Mouse (Mus musculus) left cerebral cortex, adult 8-10 months (tissue): Measurements from ENCODE around the gene Zfp85. TPM values are rescaled to one million over a fixed set of nuclear protein-coding genes. Genes with fewer than 3 reads are reported as not detected.
A peak's percentile ranks its signal among the peaks of the same experiment; 100 is the strongest.
"Not testable (repeated sequence)": the region's sequence is repeated elsewhere in the genome, so short reads cannot be mapped to it uniquely, and the experiment has no call there.

Experiments used
- DNase-seq, 2 experiments: peaks; one replicate each; pipeline ENCODE4 v3.0.0; 2022; ENCODE audit warnings: low spot score in 2 of 2
- total RNA-seq, 4 experiments: library from RNA; stranded (reverse); gene quantifications; 2 replicates each; pipeline ENCODE4 v1.2.4; 2022

Zfp85 gene
- total RNA-seq: 10 to 100 TPM in 1 of 4 experiments, 1 to 10 TPM in 3; 6.6 to 10.2 (median 6.6) TPM

GRCm38 (mm10) chr13:67754333-67755306 is at the start of gene Zfp85:
Gene Zfp85, minus strand, starts transcription at chr13:67755228.
- DNase-seq: peak; percentile 23 to 34

GRCm38 (mm10) chr13:67799151-67799550 is 44.1 kb upstream of the Zfp85 start:
- DNase-seq: not testable (repeated sequence)

GRCm38 (mm10) chr13:67798618-67799017 is 43.6 kb upstream of the Zfp85 start:
- no peak for DNase-seq

- no peak for DNase-seq
Observed at GRCm38 (mm10) chr13:67791921-67792455, 37.0 kb upstream of the Zfp85 start.

GRCm38 (mm10) chr13:67779265-67780221 is 24.5 kb upstream of the Zfp85 start, which contains the start of gene Zfp493:
Gene Zfp493, plus strand, starts transcription at chr13:67779693.
- DNase-seq: peak; percentile 42 to 54

- DNase-seq: no peak
Observed at GRCm38 (mm10) chr13:67763031-67763768, 8.2 kb upstream of the Zfp85 start.

- DNase-seq: no peak
Observed at GRCm38 (mm10) chr13:67759966-67760365, 4.9 kb upstream of the Zfp85 start.

GRCm38 (mm10) chr13:67755761-67756160 is 733 bp upstream of the Zfp85 start:
- DNase-seq: no peak

GRCm38 (mm10) chr13:67743896-67744295 is 11.1 kb downstream of the Zfp85 start:
- DNase-seq: no peak

- DNase-seq: no peak
Observed at GRCm38 (mm10) chr13:67742941-67743340, 12.1 kb downstream of the Zfp85 start.

GRCm38 (mm10) chr13:67734391-67734790 is 20.6 kb downstream of the Zfp85 start:
- not testable (repeated sequence) for DNase-seq

GRCm38 (mm10) chr13:67729441-67729840 is 25.6 kb downstream of the Zfp85 start:
- DNase-seq: peak; percentile 9 to 22

- peak; percentile 47 to 60 for DNase-seq
Observed at GRCm38 (mm10) chr13:67728641-67729318, 26.2 kb downstream of the Zfp85 start, which contains the start of gene Zfp65. Gene Zfp65, minus strand, starts transcription at chr13:67729173.

- no peak for DNase-seq
Observed at GRCm38 (mm10) chr13:67728106-67728505, 26.9 kb downstream of the Zfp85 start.

GRCm38 (mm10) chr13:67725331-67725730 is 29.7 kb downstream of the Zfp85 start:
- DNase-seq: not testable (repeated sequence)

GRCm38 (mm10) chr13:67723848-67724479 is 31.1 kb downstream of the Zfp85 start:
- peak; percentile 77 to 90 for DNase-seq
